Mouse (Mus musculus) myocyte (in vitro differentiated cells): ENCODE data around the gene Ptprg.

Experiments used
- CEBPB ChIP-seq: IDR thresholded peaks from 2 replicates; pipeline ENCODE4 v1.6.1; 2011; ENCODE audit warnings: mild to moderate bottlenecking, moderate library complexity; ENCODE audit not compliant: poor library complexity, insufficient read depth, severe bottlenecking
- E2F4 ChIP-seq: IDR thresholded peaks from one replicate; pipeline ENCODE4 v1.6.1; 2011; ENCODE audit warnings: mild to moderate bottlenecking, control low read depth, moderate library complexity; ENCODE audit not compliant: insufficient read depth
- MAX ChIP-seq: IDR thresholded peaks from one replicate; pipeline ENCODE4 v1.6.1; 2011; ENCODE audit warnings: low read depth, mild to moderate bottlenecking, control low read depth
- MYOD1 ChIP-seq, 3 experiments: IDR thresholded peaks; one replicate each; pipeline ENCODE4 v1.6.1; 2011; ENCODE audit warnings: control low read depth in 2 of 3, low read depth in 2 of 3, mild to moderate bottlenecking in 2 of 3, moderate library complexity in 1 of 3; ENCODE audit not compliant: insufficient read length in 2 of 3, control insufficient read depth in 1 of 3
- MYOG ChIP-seq, 3 experiments: IDR thresholded peaks; one replicate each; pipeline ENCODE4 v1.6.1; 2011; ENCODE audit warnings: control low read depth in 2 of 3, low read depth in 2 of 3, mild to moderate bottlenecking in 2 of 3; ENCODE audit not compliant: insufficient read length in 2 of 3, control insufficient read depth in 1 of 3, insufficient read depth in 1 of 3
- POLR2A ChIP-seq: IDR thresholded peaks from one replicate; pipeline ENCODE4 v1.6.1; 2011; ENCODE audit warnings: low read depth, mild to moderate bottlenecking, control low read depth, moderate library complexity; ENCODE audit not compliant: insufficient read length
- POLR2AphosphoS2 ChIP-seq: IDR thresholded peaks from one replicate; pipeline ENCODE4 v1.6.1; 2011; ENCODE audit warnings: low read depth, control low read depth; ENCODE audit not compliant: insufficient read length
- TCF12 ChIP-seq: IDR thresholded peaks from one replicate; pipeline ENCODE4 v1.6.1; 2011; ENCODE audit warnings: mild to moderate bottlenecking, control low read depth; ENCODE audit not compliant: poor library complexity, insufficient read depth, severe bottlenecking
- TCF3 ChIP-seq: IDR thresholded peaks from one replicate; pipeline ENCODE4 v1.6.1; 2011; ENCODE audit warnings: low read depth, control low read depth; ENCODE audit not compliant: insufficient read length
- USF1 ChIP-seq: IDR thresholded peaks from one replicate; pipeline ENCODE4 v1.6.1; 2011; ENCODE audit warnings: low read depth, mild to moderate bottlenecking, control low read depth, moderate library complexity

DNA sequence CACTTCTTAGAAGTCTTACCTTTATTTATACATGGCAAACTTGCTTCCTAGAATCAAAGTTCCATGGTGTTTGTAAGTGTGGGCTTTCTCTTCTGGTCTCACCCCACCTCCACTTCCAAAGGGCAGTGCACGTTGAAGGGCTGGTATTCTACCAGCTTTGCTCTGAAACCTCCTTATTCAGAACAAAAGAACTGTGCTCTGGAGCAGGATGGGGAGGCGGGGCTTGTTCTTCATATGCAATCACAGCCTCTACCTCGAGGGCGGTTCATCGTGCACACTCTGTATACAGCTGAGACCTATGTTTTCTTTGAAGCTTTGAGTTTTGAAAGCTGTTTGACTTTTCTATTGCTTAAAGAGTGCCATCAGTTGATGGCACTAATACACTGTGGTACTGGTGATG, 412.5 kb downstream of the Ptprg start:
- TF ChIP-seq CEBPB (no peak), TCF12 (no peak), USF1 (no peak), POLR2A (no peak), MYOG (IDR thresholded peaks at IDR 0.05; ENCODE audit: control insufficient read depth in 1 of 3, insufficient read depth in 1 of 3, insufficient read length in 2 of 3, low read depth in 2 of 3) (no peak), MAX (no peak), MYOD1 (IDR thresholded peaks at IDR 0.05; ENCODE audit: control insufficient read depth in 1 of 3, insufficient read length in 2 of 3, low read depth in 2 of 3) (no peak), POLR2AphosphoS2 (no peak), E2F4 (no peak), TCF3 (no peak)
